Mouse (Mus musculus): ENCODE data around the gene Thra. TPM values are rescaled to one million over a fixed set of nuclear protein-coding genes. Genes with fewer than 3 reads are reported as not detected.

The Thra gene
- polyA plus RNA-seq, 1 experiment, result 68.9 TPM

GRCm38 (mm10) chr11:98747804-98748505, 7.5 kb downstream of the Thra start:
- Histone ChIP-seq H3K4me2 (ENCODE audit: low read depth) (peak overlapping the region; percentile 87), H3ac (ENCODE audit: control insufficient read depth, insufficient read length) (no peak overlapping the region), H3K4me3 (peak overlapping the region; percentile 17), H3K36me3 (ENCODE audit: control insufficient read depth, insufficient read depth) (no peaks in the 10 kb centered on the region), H3K27me3 (ENCODE audit: control insufficient read depth, insufficient read depth, insufficient read length) (no peaks in the 10 kb centered on the region), H3K79me2 (ENCODE audit: control insufficient read depth, insufficient read depth) (peaks cover 24% of the 10 kb centered on the region)
- peak; percentile 47 for TF ChIP-seq TCF12 (IDR thresholded peaks at IDR 0.05; ENCODE audit: insufficient read depth, poor library complexity, severe bottlenecking)
- TF ChIP-seq E2F4 (IDR thresholded peaks at IDR 0.05; ENCODE audit: insufficient read depth), result no peak
- no peak for TF ChIP-seq POLR2AphosphoS2 (IDR thresholded peaks at IDR 0.05; ENCODE audit: insufficient read length, low read depth)
- no peak for TF ChIP-seq MAX (IDR thresholded peaks at IDR 0.05; ENCODE audit: low read depth)
- no peak for TF ChIP-seq USF1 (IDR thresholded peaks at IDR 0.05; ENCODE audit: low read depth)
- TF ChIP-seq MYOG (IDR thresholded peaks at IDR 0.05; ENCODE audit: control insufficient read depth in 1 of 3, insufficient read depth in 1 of 3, insufficient read length in 2 of 3, low read depth in 2 of 3), result peak in 2 of 3 experiments; percentile 39 to 85
- TF ChIP-seq SRF (IDR thresholded peaks at IDR 0.05; ENCODE audit: control insufficient read depth, insufficient read length, low read depth), result no peak
- no peak for TF ChIP-seq POLR2A (IDR thresholded peaks at IDR 0.05; ENCODE audit: insufficient read length, low read depth)
- TF ChIP-seq MYOD1 (IDR thresholded peaks at IDR 0.05; ENCODE audit: control insufficient read depth in 1 of 3, insufficient read length in 2 of 3, low read depth in 2 of 3), result peak; percentile 46 to 78 (median 64)
- no peak for TF ChIP-seq REST (IDR thresholded peaks at IDR 0.05; ENCODE audit: insufficient read depth, insufficient read length)
- no peak for TF ChIP-seq TCF3 (IDR thresholded peaks at IDR 0.05; ENCODE audit: insufficient read length, low read depth)
- peak; percentile 92 for TF ChIP-seq CEBPB (IDR thresholded peaks at IDR 0.05; ENCODE audit: insufficient read depth, poor library complexity, severe bottlenecking)

- peak overlapping the region; percentile 87 for H3K4me2 ChIP-seq (ENCODE audit: low read depth)
- no peaks in the 10 kb centered on the region for H3K27me3 ChIP-seq (ENCODE audit: control insufficient read depth, insufficient read depth, insufficient read length)
- H3K36me3 ChIP-seq (ENCODE audit: control insufficient read depth, insufficient read depth), result no peaks in the 10 kb centered on the region
- no peak overlapping the region for H3ac ChIP-seq (ENCODE audit: control insufficient read depth, insufficient read length)
- TF ChIP-seq MYOG (IDR thresholded peaks at IDR 0.05; ENCODE audit: control insufficient read depth in 1 of 3, insufficient read depth in 1 of 3, insufficient read length in 2 of 3, low read depth in 2 of 3), result peak in 2 of 3 experiments; percentile 7 to 58
- TF ChIP-seq MYOD1 (IDR thresholded peaks at IDR 0.05; ENCODE audit: control insufficient read depth in 1 of 3, insufficient read length in 2 of 3, low read depth in 2 of 3), result peak in 1 of 3 experiments; percentile 31
- TF ChIP-seq E2F4 (IDR thresholded peaks at IDR 0.05; ENCODE audit: insufficient read depth), result no peak
- peaks cover 24% of the 10 kb centered on the region for H3K79me2 ChIP-seq (ENCODE audit: control insufficient read depth, insufficient read depth)
- peak overlapping the region; percentile 17 for H3K4me3 ChIP-seq
Observed at GRCm38 (mm10) chr11:98748506-98749416, 8.3 kb downstream of the Thra start.

GRCm38 (mm10) chr11:98749716-98750115, 9.3 kb downstream of the Thra start:
- Histone ChIP-seq H3ac (ENCODE audit: control insufficient read depth, insufficient read length) (no peak overlapping the region), H3K4me2 (ENCODE audit: low read depth) (peak overlapping the region; percentile 87), H3K79me2 (ENCODE audit: control insufficient read depth, insufficient read depth) (peaks cover 24% of the 10 kb centered on the region), H3K4me3 (peak overlapping the region; percentile 10), H3K36me3 (ENCODE audit: control insufficient read depth, insufficient read depth) (no peaks in the 10 kb centered on the region), H3K27me3 (ENCODE audit: control insufficient read depth, insufficient read depth, insufficient read length) (no peaks in the 10 kb centered on the region)
- TF ChIP-seq MAX (IDR thresholded peaks at IDR 0.05; ENCODE audit: low read depth) (no peak), MYOG (IDR thresholded peaks at IDR 0.05; ENCODE audit: control insufficient read depth in 1 of 3, insufficient read depth in 1 of 3, insufficient read length in 2 of 3, low read depth in 2 of 3) (no peak), SRF (IDR thresholded peaks at IDR 0.05; ENCODE audit: control insufficient read depth, insufficient read length, low read depth) (no peak), CEBPB (IDR thresholded peaks at IDR 0.05; ENCODE audit: insufficient read depth, poor library complexity, severe bottlenecking) (no peak), POLR2A (IDR thresholded peaks at IDR 0.05; ENCODE audit: insufficient read length, low read depth) (no peak)

- peak; percentile 2 for TF ChIP-seq TCF12 (IDR thresholded peaks at IDR 0.05; ENCODE audit: insufficient read depth, poor library complexity, severe bottlenecking)
- no peak for TF ChIP-seq CEBPB (IDR thresholded peaks at IDR 0.05; ENCODE audit: insufficient read depth, poor library complexity, severe bottlenecking)
- TF ChIP-seq REST (IDR thresholded peaks at IDR 0.05; ENCODE audit: insufficient read depth, insufficient read length), result no peak
- TF ChIP-seq SRF (IDR thresholded peaks at IDR 0.05; ENCODE audit: control insufficient read depth, insufficient read length, low read depth), result no peak
- TF ChIP-seq MYOD1 (IDR thresholded peaks at IDR 0.05; ENCODE audit: control insufficient read depth in 1 of 3, insufficient read length in 2 of 3, low read depth in 2 of 3), result peak in 2 of 3 experiments; percentile 39 to 68
- TF ChIP-seq USF1 (IDR thresholded peaks at IDR 0.05; ENCODE audit: low read depth), result peak; percentile 32
- TF ChIP-seq POLR2AphosphoS2 (IDR thresholded peaks at IDR 0.05; ENCODE audit: insufficient read length, low read depth), result no peak
- TF ChIP-seq POLR2A (IDR thresholded peaks at IDR 0.05; ENCODE audit: insufficient read length, low read depth), result no peak
- peak in 2 of 3 experiments; percentile 38 to 75 for TF ChIP-seq MYOG (IDR thresholded peaks at IDR 0.05; ENCODE audit: control insufficient read depth in 1 of 3, insufficient read depth in 1 of 3, insufficient read length in 2 of 3, low read depth in 2 of 3)
- TF ChIP-seq TCF3 (IDR thresholded peaks at IDR 0.05; ENCODE audit: insufficient read length, low read depth), result no peak
- H3K27me3 ChIP-seq (ENCODE audit: control insufficient read depth, insufficient read depth, insufficient read length), result no peaks in the 10 kb centered on the region
- no peaks in the 10 kb centered on the region for H3K36me3 ChIP-seq (ENCODE audit: control insufficient read depth, insufficient read depth)
- H3ac ChIP-seq (ENCODE audit: control insufficient read depth, insufficient read length), result no peak overlapping the region
- H3K4me2 ChIP-seq (ENCODE audit: low read depth), result peak overlapping the region; percentile 84
- peak overlapping the region; percentile 10 for H3K4me3 ChIP-seq
- peaks cover 19% of the 10 kb centered on the region for H3K79me2 ChIP-seq (ENCODE audit: control insufficient read depth, insufficient read depth)
Observed at GRCm38 (mm10) chr11:98750351-98751201, 10.1 kb downstream of the Thra start.
